Mouse (Mus musculus) embryonic fibroblast, embryonic 13.5 days (primary cell): ENCODE results near the gene Prune2.

ENCODE experiments used
- CTCF ChIP-seq: IDR thresholded peaks from 2 replicates; pipeline ENCODE4 v1.5.1; 2011; ENCODE audit warnings: mild to moderate bottlenecking, control low read depth, low read length, moderate library complexity, borderline replicate concordance; ENCODE audit not compliant: insufficient read depth
- POLR2A ChIP-seq: IDR thresholded peaks from 2 replicates; pipeline ENCODE4 v1.6.1; 2011; ENCODE audit warnings: low read depth, mild to moderate bottlenecking, control low read depth, low read length, moderate library complexity

DNA sequence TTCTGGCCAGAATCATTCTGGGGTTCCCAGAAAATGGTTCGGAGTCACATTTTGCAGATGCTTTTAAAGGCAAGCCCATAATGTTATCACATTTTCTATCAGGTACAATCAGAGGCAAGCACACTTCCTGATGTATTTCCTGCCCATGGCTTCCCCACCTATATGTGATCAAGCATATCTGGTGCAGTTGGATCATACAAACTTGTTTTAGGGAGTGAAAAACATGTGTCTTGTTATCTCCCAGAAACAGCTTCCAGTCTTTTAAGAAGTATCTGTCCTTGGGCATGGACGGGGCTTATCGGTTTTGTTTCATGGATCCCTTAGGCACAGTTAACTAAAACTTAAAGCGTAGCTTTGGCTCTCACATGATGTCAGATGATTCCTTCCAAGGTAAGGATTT, 36.2 kb downstream of the Prune2 start:
- no peak for TF ChIP-seq CTCF
- TF ChIP-seq POLR2A, result no peak
